Mouse (Mus musculus) midbrain, postnatal 0 days (tissue): ENCODE data around the gene Prss38. TPM values are rescaled to one million over a fixed set of nuclear protein-coding genes. Genes with fewer than 3 reads are reported as not detected.

ENCODE experiments used
- ATAC-seq: fragments of 200-750 bp; cut with Nextera tagmentation; 2 replicates; pipeline ENCODE4 v1.8.0; 2017; ENCODE audit warnings: moderate number of reproducible peaks, mild to moderate bottlenecking, moderate TSS enrichment, moderate library complexity; ENCODE audit not compliant: low FRiP score
- DNase-seq: peaks from one replicate; pipeline ENCODE4 v3.0.0-alpha.2; 2015; ENCODE audit warnings: low spot score
- H3K27ac ChIP-seq: fragments of 300-500 bp; sonication (generic); 2 replicates; pipeline ENCODE4 v1.5.1; 2014; ENCODE audit warnings: low read depth, mild to moderate bottlenecking, low read length, mixed read lengths
- H3K27me3 ChIP-seq: fragments of 300-500 bp; sonication (generic); 2 replicates; pipeline ENCODE4 v1.6.1; 2014; ENCODE audit warnings: low read length, control low read depth, mixed read lengths; ENCODE audit not compliant: insufficient read depth
- H3K36me3 ChIP-seq: fragments of 300-500 bp; sonication (generic); 2 replicates; pipeline ENCODE4 v1.6.1; 2014; ENCODE audit warnings: low read length, control low read depth, mixed read lengths; ENCODE audit not compliant: insufficient read depth
- H3K4me1 ChIP-seq: fragments of 300-500 bp; sonication (generic); 2 replicates; pipeline ENCODE4 v1.6.1; 2014; ENCODE audit warnings: mild to moderate bottlenecking, control low read depth, antibody characterized with exemption, low read length, mixed read lengths; ENCODE audit not compliant: insufficient read depth
- H3K4me2 ChIP-seq: fragments of 300-500 bp; sonication (generic); 2 replicates; pipeline ENCODE4 v1.6.1; 2014; ENCODE audit warnings: low read depth, mild to moderate bottlenecking, low read length, mixed read lengths; ENCODE audit not compliant: poor library complexity, severe bottlenecking
- H3K4me3 ChIP-seq: fragments of 300-500 bp; sonication (generic); 2 replicates; pipeline ENCODE4 v1.5.1; 2014; ENCODE audit warnings: low read depth, mild to moderate bottlenecking, low read length, moderate library complexity
- H3K9ac ChIP-seq: fragments of 300-500 bp; sonication (generic); replicated peaks from 2 replicates; pipeline ENCODE4 v1.6.1; 2014; ENCODE audit warnings: mild to moderate bottlenecking, low read length, moderate library complexity, mixed read lengths; ENCODE audit not compliant: poor library complexity, severe bottlenecking
- H3K9me3 ChIP-seq: fragments of 300-500 bp; sonication (generic); 2 replicates; pipeline ENCODE4 v1.6.1; 2016; ENCODE audit warnings: low read length, control low read depth
- CTCF ChIP-seq: IDR thresholded peaks from 2 replicates; pipeline ENCODE4 v1.5.1; 2016; ENCODE audit warnings: antibody characterized with exemption, mild to moderate bottlenecking
- WGBS: fragments of 180-500 bp; shearing (Covaris S2); extraction: QIAGEN DNeasy Blood & Tissue Kit; methylation state at CpG from one replicate; pipeline ENCODE4 v1.1.7; 2014; 5-methylcytosine and 5-hydroxymethylcytosine counted together
- polyA plus RNA-seq: library from polyadenylated mRNA; unstranded; fragments of >200 nt; fragmentation: Nextera tagmentation; extraction: Ambion mirVana; gene quantifications from 2 replicates; pipeline ENCODE4 v1.2.1, GENCODE M21; 2015
- total RNA-seq: library from RNA; depleted of rRNA; stranded (reverse); fragments of >200 nt; gene quantifications from 2 replicates; pipeline ENCODE4 v1.2.3, GENCODE M21; 2014

Prss38 gene
- total and polyA plus RNA-seq, 2 experiments from 2014 or later = not detected

DNA sequence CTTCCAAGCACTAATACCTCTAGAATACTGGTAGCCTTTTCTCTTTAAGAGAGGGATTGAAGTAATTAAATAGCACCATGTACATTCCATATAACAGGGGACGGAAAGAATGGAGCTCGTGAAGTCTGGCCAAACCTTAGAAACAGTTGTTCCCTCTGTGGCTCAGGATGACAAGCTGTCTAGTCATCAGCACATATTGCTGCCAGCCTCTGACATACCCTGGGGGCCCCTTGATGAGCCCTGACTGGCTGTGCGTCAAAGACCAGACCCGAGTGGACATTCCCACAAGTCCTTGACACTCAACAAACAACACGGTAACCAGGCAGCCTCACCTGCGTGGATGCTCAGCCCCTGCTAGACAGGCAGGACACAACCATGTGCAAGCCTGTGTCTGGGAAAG, 36.6 kb upstream of the Prss38 start:
- H3K4me1 ChIP-seq = no peaks in the 10 kb centered on the region
- H3K27me3 ChIP-seq = no peaks in the 10 kb centered on the region
- no peak overlapping the region for H3K27ac ChIP-seq
- no peak for ATAC-seq
- DNase-seq = no peak
- H3K4me3 ChIP-seq = no peak overlapping the region
- TF ChIP-seq CTCF = no peak
- H3K9me3 ChIP-seq = no peaks in the 10 kb centered on the region
- 70% methylated on average over 6 of the region's 6 CpGs for WGBS
- no peak overlapping the region for H3K4me2 ChIP-seq
- H3K36me3 ChIP-seq = peaks cover 40% of the 10 kb centered on the region
- H3K9ac ChIP-seq = no peak overlapping the region

- H3K27ac ChIP-seq = no peak overlapping the region
- no peak for DNase-seq
- 79% methylated on average over 2 of the region's 2 CpGs for WGBS
- H3K36me3 ChIP-seq = peaks cover 48% of the 10 kb centered on the region
- no peak overlapping the region for H3K4me2 ChIP-seq
- no peaks in the 10 kb centered on the region for H3K4me1 ChIP-seq
- H3K9ac ChIP-seq = no peak overlapping the region
- no peak for ATAC-seq
- H3K4me3 ChIP-seq = no peak overlapping the region
- no peak for TF ChIP-seq CTCF
- H3K9me3 ChIP-seq = no peaks in the 10 kb centered on the region
- H3K27me3 ChIP-seq = no peaks in the 10 kb centered on the region
Measured at GRCm38 (mm10) chr11:59410851-59411250, 35.4 kb upstream of the Prss38 start.

DNA sequence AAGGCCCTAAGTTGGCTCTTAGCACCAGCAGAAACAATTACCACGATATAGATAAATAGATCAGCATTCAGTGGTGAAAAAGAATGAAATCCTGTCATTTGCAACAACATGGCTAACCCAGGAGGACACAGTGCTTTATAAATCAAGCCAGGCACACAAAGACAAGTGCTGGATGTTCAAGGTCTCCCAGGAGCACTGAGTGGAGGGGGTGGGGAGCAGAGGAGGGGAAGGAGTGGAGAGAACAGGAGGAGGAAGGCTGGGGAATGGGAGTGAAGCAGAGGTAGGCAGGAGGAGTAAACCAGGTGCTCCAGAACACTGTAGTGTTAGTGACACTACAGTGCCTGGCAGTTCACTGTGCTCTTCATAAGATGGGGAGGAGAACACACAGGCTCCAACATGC, 30.3 kb upstream of the Prss38 start:
- no peak overlapping the region for H3K4me2 ChIP-seq
- 83% methylated on average over 1 of the region's 1 CpGs for WGBS
- H3K4me3 ChIP-seq = no peak overlapping the region
- no peaks in the 10 kb centered on the region for H3K27me3 ChIP-seq
- H3K36me3 ChIP-seq = peaks cover 54% of the 10 kb centered on the region
- no peak overlapping the region for H3K27ac ChIP-seq
- H3K4me1 ChIP-seq = no peaks in the 10 kb centered on the region
- ATAC-seq (no peak), DNase-seq (no peak)
- no peaks in the 10 kb centered on the region for H3K9me3 ChIP-seq
- no peak overlapping the region for H3K9ac ChIP-seq
- TF ChIP-seq CTCF = no peak

DNA sequence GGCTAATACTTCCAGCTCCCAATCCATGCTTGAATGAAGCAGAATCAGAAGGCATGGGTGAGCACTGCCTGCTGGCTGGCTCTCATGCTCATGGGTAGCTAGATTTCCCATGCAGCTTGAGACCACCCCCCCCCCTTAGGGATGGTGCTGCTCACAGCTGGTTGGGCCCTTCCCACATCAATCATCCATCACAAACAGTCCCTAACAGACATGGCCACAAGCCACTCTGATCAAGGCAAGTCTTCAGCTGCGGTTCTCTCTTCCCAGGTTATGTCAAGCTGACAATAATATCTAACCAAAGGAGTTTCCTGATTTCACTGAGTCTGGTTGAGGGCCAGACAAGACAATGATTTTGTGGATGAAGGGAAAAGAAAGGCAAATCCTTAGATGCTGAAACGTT, 25.4 kb upstream of the Prss38 start:
- H3K9ac ChIP-seq = no peak overlapping the region
- no peak overlapping the region for H3K27ac ChIP-seq
- H3K36me3 ChIP-seq = peaks cover 24% of the 10 kb centered on the region
- H3K4me2 ChIP-seq = no peak overlapping the region
- no peak for ATAC-seq
- H3K9me3 ChIP-seq = no peaks in the 10 kb centered on the region
- no peak for DNase-seq
- H3K27me3 ChIP-seq = no peaks in the 10 kb centered on the region
- TF ChIP-seq CTCF = no peak
- H3K4me3 ChIP-seq = no peak overlapping the region
- WGBS = 77% methylated on average over 2 of the region's 2 CpGs
- H3K4me1 ChIP-seq = no peaks in the 10 kb centered on the region

GRCm38 (mm10) chr11:59399830-59400229, 24.4 kb upstream of the Prss38 start:
- no peak for DNase-seq
- Histone ChIP-seq H3K9me3 (no peaks in the 10 kb centered on the region), H3K4me1 (no peaks in the 10 kb centered on the region), H3K27me3 (no peaks in the 10 kb centered on the region), H3K4me2 (no peak overlapping the region), H3K4me3 (no peak overlapping the region), H3K27ac (no peak overlapping the region), H3K36me3 (peaks cover 24% of the 10 kb centered on the region), H3K9ac (no peak overlapping the region)
- 79% methylated on average over 8 of the region's 8 CpGs for WGBS
- ATAC-seq = no peak
- no peak for TF ChIP-seq CTCF

DNA sequence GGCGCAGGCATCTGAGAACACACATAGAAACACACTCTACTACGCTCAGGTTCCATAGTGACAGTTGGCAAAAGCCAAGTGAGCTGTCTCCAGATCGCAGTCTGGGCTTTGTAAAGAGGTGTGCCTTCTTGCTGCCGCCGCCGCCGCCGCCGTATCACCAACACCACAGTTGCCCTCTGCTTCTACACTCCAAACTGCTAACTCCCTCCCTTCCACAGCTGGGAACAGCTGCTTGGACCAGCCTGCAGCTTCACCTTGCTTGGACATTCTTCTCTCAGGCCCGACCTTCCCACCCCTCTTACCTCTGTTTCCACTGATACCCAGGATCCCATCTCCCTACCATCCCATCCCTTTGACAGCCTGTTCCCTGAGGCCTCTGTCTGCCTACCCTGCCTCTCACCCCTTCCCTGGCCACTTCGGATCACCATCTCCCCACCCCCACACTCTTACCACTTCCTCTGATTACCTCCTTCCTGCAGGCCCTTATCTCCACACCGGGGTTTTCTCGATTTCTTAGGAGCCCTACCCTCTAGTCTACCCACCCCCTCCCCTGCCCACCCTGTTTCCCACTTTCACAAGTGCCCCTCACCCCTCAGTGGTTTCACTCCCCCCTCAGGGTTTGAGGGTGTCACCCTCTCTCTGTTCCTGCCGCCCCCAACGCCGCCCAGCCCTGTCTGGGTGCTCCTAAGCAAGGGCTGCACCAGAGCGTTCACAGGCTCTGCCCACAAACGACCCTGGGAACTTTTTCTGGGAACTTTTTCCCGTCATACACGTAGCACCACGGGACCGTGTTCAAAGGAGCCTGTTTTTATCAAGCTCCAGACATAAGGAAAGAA, 22.3 kb upstream of the Prss38 start:
- peaks cover 7% of the 10 kb centered on the region for H3K36me3 ChIP-seq
- no peaks in the 10 kb centered on the region for H3K9me3 ChIP-seq
- no peak overlapping the region for H3K27ac ChIP-seq
- TF ChIP-seq CTCF = no peak
- DNase-seq (no peak), ATAC-seq (no peak)
- H3K27me3 ChIP-seq = no peaks in the 10 kb centered on the region
- no peak overlapping the region for H3K9ac ChIP-seq
- WGBS = 68% methylated on average over 22 of the region's 22 CpGs
- H3K4me1 ChIP-seq = no peaks in the 10 kb centered on the region
- no peak overlapping the region for H3K4me3 ChIP-seq
- H3K4me2 ChIP-seq = no peak overlapping the region
